Mouse (Mus musculus) monocyte, adult 5-6 weeks (primary cell): ENCODE results near the gene Ackr4. TPM values are rescaled to one million over a fixed set of nuclear protein-coding genes. Genes with fewer than 3 reads are reported as not detected.
A peak's percentile ranks its signal among the peaks of the same experiment; 100 is the strongest.

Source experiments
- ATAC-seq: fragments of 153-309, 156-312 bp; replicated peaks from 2 replicates; pipeline ENCODE4 v1.8.0; 2017; ENCODE audit warnings: mild to moderate bottlenecking; ENCODE audit not compliant: low TSS enrichment, insufficient number of reproducible peaks, severe bottlenecking, poor library complexity, low FRiP score
- total RNA-seq: library from RNA; stranded (forward); fragments of 200-1000, 200-491, 200-594 nt; gene quantifications from 3 replicates; pipeline ENCODE4 v1.2.3, GENCODE M21; 2017

The Ackr4 gene
- 0.29 TPM in 1 of 3 replicates, not detected in the others for total RNA-seq

- no peak for ATAC-seq
Measured at GRCm38 (mm10) chr9:104126833-104127232, at the start of gene Ackr4. TSS of gene Ackr4 (minus strand) at chr9:104126933.

- ATAC-seq = no peak
Measured at GRCm38 (mm10) chr9:104172342-104172741, 45.6 kb upstream of the Ackr4 start.

GRCm38 (mm10) chr9:104171651-104172050 is 44.9 kb upstream of the Ackr4 start:
- no peak for ATAC-seq

GRCm38 (mm10) chr9:104169986-104170385 is 43.3 kb upstream of the Ackr4 start:
- ATAC-seq = no peak

- no peak for ATAC-seq
Measured at GRCm38 (mm10) chr9:104165926-104166325, 39.2 kb upstream of the Ackr4 start.

GRCm38 (mm10) chr9:104164194-104164593 is 37.5 kb upstream of the Ackr4 start:
- ATAC-seq = no peak

- no peak for ATAC-seq
Measured at GRCm38 (mm10) chr9:104161117-104161516, 34.4 kb upstream of the Ackr4 start.

- no peak for ATAC-seq
Measured at GRCm38 (mm10) chr9:104157291-104157690, 30.6 kb upstream of the Ackr4 start.

- ATAC-seq = no peak
Measured at GRCm38 (mm10) chr9:104156506-104156905, 29.8 kb upstream of the Ackr4 start.

GRCm38 (mm10) chr9:104155100-104155715 is 28.5 kb upstream of the Ackr4 start:
- no peak for ATAC-seq

- no peak for ATAC-seq
Measured at GRCm38 (mm10) chr9:104152121-104152520, 25.4 kb upstream of the Ackr4 start.

- ATAC-seq = no peak
Measured at GRCm38 (mm10) chr9:104148969-104149368, 22.2 kb upstream of the Ackr4 start.

GRCm38 (mm10) chr9:104146683-104147082 is 19.9 kb upstream of the Ackr4 start:
- no peak for ATAC-seq

GRCm38 (mm10) chr9:104144314-104144996 is 17.7 kb upstream of the Ackr4 start:
- peak; percentile 59; the same call in 1 of the 2 replicates for ATAC-seq

- no peak for ATAC-seq
Measured at GRCm38 (mm10) chr9:104142805-104143204, 16.1 kb upstream of the Ackr4 start.

- no peak for ATAC-seq
Measured at GRCm38 (mm10) chr9:104140351-104140750, 13.6 kb upstream of the Ackr4 start.

- ATAC-seq = no peak
Measured at GRCm38 (mm10) chr9:104130141-104130755, 3.5 kb upstream of the Ackr4 start.

GRCm38 (mm10) chr9:104128110-104128509 is 1.4 kb upstream of the Ackr4 start:
- no peak for ATAC-seq

- no peak for ATAC-seq
Measured at GRCm38 (mm10) chr9:104123622-104124021, 3.1 kb downstream of the Ackr4 start.

- no peak for ATAC-seq
Measured at GRCm38 (mm10) chr9:104123101-104123500, 3.6 kb downstream of the Ackr4 start.
